Mouse (Mus musculus) CH12.LX (cell line): ENCODE data around the gene Itfg1. TPM values are rescaled to one million over a fixed set of nuclear protein-coding genes. Genes with fewer than 3 reads are reported as not detected.

Source experiments
- DNase-seq: peaks from one replicate; pipeline ENCODE4 v3.0.0-alpha.2; 2013; ENCODE audit errors: extremely low read depth
- H3K27ac ChIP-seq: 2 replicates; pipeline ENCODE4 v1.5.1; 2012; ENCODE audit warnings: low read depth, mild to moderate bottlenecking, control low read depth, moderate library complexity; ENCODE audit not compliant: insufficient read depth
- H3K27me3 ChIP-seq: replicated peaks from 2 replicates; pipeline ENCODE3; 2012; ENCODE audit warnings: inconsistent platforms
- H3K36me3 ChIP-seq, 2 experiments: replicated peaks in 1 of 2; 2 replicates each; pipeline versions ENCODE3 to v1.6.1; 2012; ENCODE audit warnings: inconsistent platforms in 1 of 2, low read length in 1 of 2, mild to moderate bottlenecking in 1 of 2, mixed read lengths in 1 of 2, moderate library complexity in 1 of 2; ENCODE audit not compliant: control insufficient read depth in 1 of 2, insufficient read depth in 1 of 2
- H3K4me1 ChIP-seq, 2 experiments: 2 replicates each; pipeline ENCODE4 v1.6.1; 2012; ENCODE audit warnings: inconsistent platforms in 1 of 2, moderate library complexity in 1 of 2; ENCODE audit not compliant: insufficient read depth in 2 of 2, control insufficient read depth in 1 of 2
- H3K4me2 ChIP-seq: 2 replicates; pipeline ENCODE4 v1.6.1; 2012; ENCODE audit warnings: low read depth, mild to moderate bottlenecking, control low read depth; ENCODE audit not compliant: poor library complexity, insufficient read depth, severe bottlenecking
- H3K4me3 ChIP-seq, 3 experiments: fragments of 150-350 bp in 1 of 3; sonication (generic) in 1 of 3; replicated peaks in 1 of 3; 2 replicates each; pipeline versions ENCODE3 to v1.5.1; 2011 to 2012; ENCODE audit warnings: low read depth in 2 of 3, low read length in 2 of 3, mild to moderate bottlenecking in 2 of 3, moderate library complexity in 2 of 3, control low read depth in 1 of 3, improper control_type of control experiment in 1 of 3, inconsistent platforms in 1 of 3, mixed read lengths in 1 of 3; ENCODE audit not compliant: poor library complexity in 1 of 3
- H3K79me2 ChIP-seq: replicated peaks from 2 replicates; pipeline ENCODE4 v1.6.1; 2012; ENCODE audit warnings: mild to moderate bottlenecking, moderate library complexity; ENCODE audit not compliant: control insufficient read depth, poor library complexity, insufficient read depth, severe bottlenecking; ENCODE audit errors: extremely low read depth
- H3K9ac ChIP-seq: 2 replicates; pipeline ENCODE4 v1.6.1; 2012; ENCODE audit warnings: low read depth, mild to moderate bottlenecking, control low read depth, moderate library complexity; ENCODE audit not compliant: insufficient read depth
- H3K9me3 ChIP-seq: replicated peaks from 2 replicates; pipeline ENCODE3; 2012; ENCODE audit warnings: low read length, inconsistent platforms, mixed read lengths
- BHLHE40 ChIP-seq: IDR thresholded peaks from 2 replicates; pipeline ENCODE4 v1.6.1; 2011; ENCODE audit warnings: mild to moderate bottlenecking, low read depth, low read length, improper control_type of control experiment
- CHD1 ChIP-seq: IDR thresholded peaks from 2 replicates; pipeline ENCODE4 v1.6.1; 2012; ENCODE audit warnings: low read depth, low read length, improper control_type of control experiment, inconsistent platforms
- CHD2 ChIP-seq: IDR thresholded peaks from 2 replicates; pipeline ENCODE4 v1.6.1; 2011; ENCODE audit warnings: low read length, improper control_type of control experiment
- CTCF ChIP-seq, 2 experiments: IDR thresholded peaks in 1 of 2; conservative IDR thresholded peaks in 1 of 2; 2 replicates each; pipeline ENCODE4 v1.5.1; 2011 to 2012; ENCODE audit warnings: low read depth in 2 of 2, low read length in 2 of 2, improper control_type of control experiment in 1 of 2, inconsistent platforms in 1 of 2, mild to moderate bottlenecking in 1 of 2, moderate library complexity in 1 of 2
- GABPA ChIP-seq: IDR thresholded peaks from 2 replicates; pipeline ENCODE4 v1.6.1; 2012; ENCODE audit warnings: low read depth, low read length, improper control_type of control experiment, inconsistent platforms; ENCODE audit not compliant: insufficient replicate concordance
- HCFC1 ChIP-seq: IDR thresholded peaks from 2 replicates; pipeline ENCODE4 v1.6.1; 2012; ENCODE audit warnings: low read depth, mild to moderate bottlenecking, inconsistent platforms, low read length, improper control_type of control experiment
- JUN ChIP-seq: IDR thresholded peaks from 2 replicates; pipeline ENCODE4 v1.6.1; 2011; ENCODE audit warnings: low read depth, mild to moderate bottlenecking, low read length, improper control_type of control experiment, moderate library complexity; ENCODE audit not compliant: insufficient read depth
- MAFK ChIP-seq: IDR thresholded peaks from 2 replicates; pipeline ENCODE4 v1.6.1; 2011; ENCODE audit warnings: low read length, improper control_type of control experiment; ENCODE audit not compliant: insufficient replicate concordance
- MAZ ChIP-seq: IDR thresholded peaks from 2 replicates; pipeline ENCODE4 v1.6.1; 2012; ENCODE audit warnings: low read depth, mild to moderate bottlenecking, inconsistent platforms, low read length, improper control_type of control experiment, moderate library complexity
- MEF2A ChIP-seq: IDR thresholded peaks from 2 replicates; pipeline ENCODE4 v1.6.1; 2014; ENCODE audit warnings: low read depth, mild to moderate bottlenecking, inconsistent platforms, low read length, improper control_type of control experiment, borderline replicate concordance
- MYC ChIP-seq: IDR thresholded peaks from 2 replicates; pipeline ENCODE4 v1.6.1; 2011; ENCODE audit warnings: low read depth, mild to moderate bottlenecking, improper control_type of control experiment, low read length
- RAD21 ChIP-seq: IDR thresholded peaks from 2 replicates; pipeline ENCODE4 v1.6.1; 2011; ENCODE audit warnings: low read depth, mild to moderate bottlenecking, low read length, improper control_type of control experiment, moderate library complexity
- RCOR1 ChIP-seq: conservative IDR thresholded peaks from 2 replicates; pipeline ENCODE4 v1.6.1; 2012; ENCODE audit warnings: low read depth, mild to moderate bottlenecking, inconsistent platforms, low read length, improper control_type of control experiment
- SIN3A ChIP-seq: IDR thresholded peaks from 2 replicates; pipeline ENCODE4 v1.6.1; 2012; ENCODE audit warnings: low read length, improper control_type of control experiment, inconsistent platforms
- TCF12 ChIP-seq: IDR thresholded peaks from 2 replicates; pipeline ENCODE4 v1.6.1; 2014; ENCODE audit warnings: low read depth, mild to moderate bottlenecking, inconsistent platforms, low read length, improper control_type of control experiment
- UBTF ChIP-seq: IDR thresholded peaks from 2 replicates; pipeline ENCODE4 v1.6.1; 2012; ENCODE audit warnings: low read depth, mild to moderate bottlenecking, inconsistent platforms, low read length, improper control_type of control experiment, moderate library complexity
- ZMIZ1 ChIP-seq: IDR thresholded peaks from 2 replicates; pipeline ENCODE4 v1.6.1; 2012; ENCODE audit warnings: low read depth, mild to moderate bottlenecking, inconsistent platforms, low read length, improper control_type of control experiment
- ZNF384 ChIP-seq: IDR thresholded peaks from 2 replicates; pipeline ENCODE4 v1.6.1; 2012; ENCODE audit warnings: low read depth, low read length, improper control_type of control experiment, inconsistent platforms
- dilution Hi-C: fragments of 300-500 bp; cut with MboI; formaldehyde crosslinking; loops from 2 replicates; pipeline ENCODE4 v1.14.3; 2020; ENCODE audit warnings: low sequenced_read_pairs; ENCODE audit not compliant: extremely low pct_unique_long_range_greater_than_20kb, extremely low pct_ligation_motif_present
- in situ Hi-C: fragments of 300-500 bp; cut with MboI; formaldehyde crosslinking; loops from 3 replicates; pipeline ENCODE4 v1.14.3; 2019; ENCODE audit warnings: low sequenced_read_pairs, low pct_ligation_motif_present, low pct_unique_long_range_greater_than_20kb, mixed read lengths
- polyA plus RNA-seq: library from polyadenylated mRNA; unstranded; fragments of >175 nt; gene quantifications from 2 replicates; pipeline ENCODE4 v1.2.1, GENCODE M21; 2012; ENCODE audit warnings: low read depth; ENCODE audit not compliant: insufficient read length
- total RNA-seq, 2 experiments: library from RNA; depleted of rRNA; stranded (reverse); fragments of 300-350 nt in 1 of 2; fragments of >200 nt in 1 of 2; gene quantifications; 2 replicates each; pipeline ENCODE4 v1.2.3; 2012 to 2014

The Itfg1 gene
- total and polyA plus RNA-seq, 3 experiments, result 25.1 to 55.3 (median 26.2) TPM

DNA sequence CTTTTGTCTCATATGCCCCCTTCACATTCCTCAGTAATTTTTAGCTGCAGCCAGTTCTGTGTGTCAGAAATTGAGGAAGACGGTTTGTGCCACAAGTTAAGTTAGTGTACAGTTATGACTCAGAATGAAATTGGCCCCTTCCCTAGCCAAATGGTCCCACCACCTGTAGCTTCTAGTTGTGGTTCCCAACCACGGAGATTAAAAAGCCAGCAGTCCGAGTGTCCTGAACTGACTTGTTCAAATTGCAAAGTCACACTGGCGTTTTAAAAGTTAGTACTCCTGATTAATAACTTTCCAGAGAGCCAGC, 721 bp upstream of the Itfg1 start (continued):
- TF ChIP-seq JUN (peak; percentile 81), RCOR1 (peak; percentile 86; the same call in 1 of the 2 replicates), GABPA (no peak), MAZ (peak; percentile 79), RAD21 (no peak), UBTF (no peak), CTCF (conservative IDR thresholded peaks at IDR 0.05 in 1 of 2, IDR thresholded peaks at IDR 0.05 in 1 of 2; ENCODE audit: low read depth in 2 of 2, low read length in 2 of 2) (no peak), BHLHE40 (peak; percentile 56; the same call in 1 of the 2 replicates), HCFC1 (no peak), MYC (0 out of 2 replicates have a peak, but pooled peaks have one; percentile 44), ZMIZ1 (no peak), ZNF384 (no peak)

DNA sequence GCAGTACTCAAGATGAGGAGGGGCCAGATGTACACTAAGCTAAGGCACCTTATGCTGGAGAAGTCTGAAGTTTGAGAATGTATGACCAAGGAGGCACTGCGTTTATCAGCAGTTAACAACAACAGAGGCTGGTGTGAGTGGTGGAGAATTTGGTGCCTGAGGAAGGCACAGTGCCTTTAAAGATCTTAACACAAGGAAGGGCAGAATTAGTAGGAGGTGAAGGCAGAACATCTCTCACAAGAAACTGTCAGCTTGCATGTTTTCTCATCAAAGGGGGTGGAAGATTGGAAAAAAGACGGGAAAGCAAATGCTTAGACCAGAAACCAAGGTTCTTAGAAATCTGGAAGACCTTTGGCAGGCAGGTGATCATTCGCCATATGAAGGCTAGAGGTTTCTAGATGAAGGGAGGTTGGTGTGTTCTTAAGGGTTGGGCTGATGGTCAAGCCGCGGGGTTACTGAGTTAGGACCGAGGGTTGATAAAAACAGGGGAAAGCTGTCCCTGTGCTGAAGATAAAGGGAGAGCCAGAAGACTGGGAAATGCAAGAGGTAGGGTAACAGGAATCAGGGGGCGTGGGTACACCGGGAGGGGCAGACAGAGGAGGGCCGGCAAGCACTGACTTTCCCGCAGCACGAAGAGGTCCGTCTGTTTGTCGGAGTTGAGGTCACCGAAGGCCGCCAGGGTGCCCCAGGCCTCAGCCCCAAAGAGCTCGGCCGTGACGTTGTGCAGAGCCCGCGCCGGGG, 635 bp downstream of the Itfg1 start:
- Histone ChIP-seq H3K9ac (peak overlapping the region; percentile 74), H3K36me3 (peaks cover 7 to 23% of the 10 kb centered on the region in 2 experiments), H3K4me1 (peaks cover 0 to 25% of the 10 kb centered on the region in 2 experiments; a peak in 2 of 4 replicates), H3K79me2 (peaks cover 12% of the 10 kb centered on the region; the same call in 1 of the 2 replicates), H3K4me3 (peak overlapping the region; percentile 85 to 98 (median 88)), H3K9me3 (no peaks in the 10 kb centered on the region), H3K27me3 (no peaks in the 10 kb centered on the region), H3K27ac (peak overlapping the region; percentile 70), H3K4me2 (peak overlapping the region; percentile 65)
- TF ChIP-seq TCF12, result no peak
- no peak; the same call in 1 of the 2 replicates for TF ChIP-seq CHD1
- TF ChIP-seq MEF2A, result no peak
- no peak for TF ChIP-seq CHD2
- TF ChIP-seq UBTF, result no peak
- no peak for DNase-seq
- in situ Hi-C loops, result no loop called here
- dilution Hi-C loops, result no loop called here

DNA sequence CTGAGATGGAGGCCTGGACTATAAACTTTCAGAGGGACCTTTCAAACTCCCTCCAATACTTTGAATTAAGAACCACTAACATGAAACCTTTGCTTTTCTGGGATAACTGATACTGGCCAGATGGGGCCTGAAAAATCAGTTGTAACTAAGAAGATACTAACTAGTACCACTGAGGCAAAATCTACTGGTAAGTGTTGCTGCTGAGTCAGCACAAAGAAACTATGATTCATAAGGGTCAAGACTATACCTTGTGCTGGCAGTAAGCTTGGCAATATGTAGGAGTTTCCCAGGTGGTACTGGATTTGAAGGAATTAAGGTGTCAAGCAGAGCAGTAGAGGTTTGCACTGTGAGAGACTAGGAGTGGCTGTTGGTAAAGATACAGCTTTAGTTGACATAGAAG, 27.1 kb downstream of the Itfg1 start:
- DNase-seq, result no peak
- no peak overlapping the region for H3K9ac ChIP-seq
- in situ Hi-C loops, result no loop called here

More for the DNA sequence above, 27.1 kb downstream of the Itfg1 start:
- Histone ChIP-seq H3K4me1 (peaks cover 0 to 2% of the 10 kb centered on the region in 2 experiments; a peak in 1 of 4 replicates), H3K27ac (no peak overlapping the region), H3K4me2 (no peak overlapping the region), H3K79me2 (no peaks in the 10 kb centered on the region), H3K36me3 (peaks cover 3 to 11% of the 10 kb centered on the region in 2 experiments), H3K9me3 (no peaks in the 10 kb centered on the region), H3K27me3 (no peaks in the 10 kb centered on the region), H3K4me3 (no peak overlapping the region)
- TF ChIP-seq MAFK (peak; percentile 86; the same call in 1 of the 2 replicates), SIN3A (no peak), HCFC1 (no peak)
- dilution Hi-C loops, result no loop called here
